Mouse (Mus musculus) CD4-positive, CD25-positive, alpha-beta regulatory T cell, adult 2 months (primary cell): ENCODE measurements around the gene Ppfibp2.

Experiments used
- DNase-seq: peaks from one replicate; pipeline ENCODE4 v3.0.0-alpha.2; 2012; ENCODE audit warnings: low read depth, low spot score

Gene Ppfibp2

GRCm38 (mm10) chr7:107757308-107758151 is 162.5 kb downstream of the Ppfibp2 start, which contains the start of gene Cyb5r2:
Cyb5r2 (minus strand) TSS chr7:107758032.
- no peak for DNase-seq

- DNase-seq, result no peak
Observed at GRCm38 (mm10) chr7:107770812-107771211, 175.8 kb downstream of the Ppfibp2 start.

- DNase-seq, result no peak
Observed at GRCm38 (mm10) chr7:107778216-107778615, 183.2 kb downstream of the Ppfibp2 start.

GRCm38 (mm10) chr7:107779611-107780010 is 184.6 kb downstream of the Ppfibp2 start:
- peak; percentile 40 for DNase-seq

- DNase-seq, result peak; percentile 40
Observed at GRCm38 (mm10) chr7:107787977-107788620, 193.1 kb downstream of the Ppfibp2 start.

- no peak for DNase-seq
Observed at GRCm38 (mm10) chr7:107796500-107796899, 201.5 kb downstream of the Ppfibp2 start.
